Mouse (Mus musculus) spleen, adult 2 months (tissue): ENCODE measurements around the gene Fibp.

Source experiments
- CTCF ChIP-seq: fragments of 200-500 bp; IDR thresholded peaks from 2 replicates; pipeline ENCODE4 v1.5.1; 2011; ENCODE audit warnings: mild to moderate bottlenecking, inconsistent platforms; ENCODE audit not compliant: insufficient read depth, insufficient read length, insufficient replicate concordance; ENCODE audit errors: extremely low read depth
- POLR2A ChIP-seq: fragments of 200-500 bp; IDR thresholded peaks from 2 replicates; pipeline ENCODE4 v1.6.1; 2011; ENCODE audit warnings: low read depth, low read length, inconsistent platforms

DNA sequence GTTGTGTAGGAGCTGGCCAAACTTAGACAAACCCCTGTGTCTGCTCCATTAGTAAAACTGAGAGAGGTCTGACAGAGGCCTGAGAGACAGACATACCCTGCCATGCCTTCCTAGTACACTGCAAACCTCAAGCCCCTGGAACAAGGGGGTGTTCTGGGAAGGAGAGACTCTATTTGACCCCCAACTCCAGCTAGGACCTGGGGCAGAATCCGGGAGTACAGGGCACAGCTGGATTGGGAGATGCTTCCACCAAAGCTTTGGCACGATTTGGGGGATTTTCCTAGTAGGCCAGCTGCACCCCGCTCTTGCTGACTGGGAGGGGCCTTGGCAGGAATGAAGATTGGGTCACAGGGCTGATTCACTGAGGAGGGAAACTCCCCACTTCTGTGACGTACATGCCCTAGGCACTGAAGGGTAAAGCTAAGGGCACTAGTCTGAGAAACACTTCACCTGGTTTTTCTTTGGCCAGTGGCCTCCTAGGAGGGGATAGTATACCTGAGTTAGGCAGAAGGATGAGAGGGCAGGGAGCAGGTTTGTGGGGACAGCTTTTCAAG is 28.4 kb upstream of the Fibp start:
- TF ChIP-seq POLR2A: no peak
- TF ChIP-seq CTCF: no peak
